Mouse (Mus musculus) spleen, postnatal 36 days (tissue): ENCODE data around the gene Itgb4.

Experiments
- DNase-seq, 2 experiments: peaks; one replicate each; pipeline ENCODE4 v3.0.0; 2022; ENCODE audit warnings: low spot score in 2 of 2, mixed read lengths in 1 of 2

The Itgb4 gene

DNA sequence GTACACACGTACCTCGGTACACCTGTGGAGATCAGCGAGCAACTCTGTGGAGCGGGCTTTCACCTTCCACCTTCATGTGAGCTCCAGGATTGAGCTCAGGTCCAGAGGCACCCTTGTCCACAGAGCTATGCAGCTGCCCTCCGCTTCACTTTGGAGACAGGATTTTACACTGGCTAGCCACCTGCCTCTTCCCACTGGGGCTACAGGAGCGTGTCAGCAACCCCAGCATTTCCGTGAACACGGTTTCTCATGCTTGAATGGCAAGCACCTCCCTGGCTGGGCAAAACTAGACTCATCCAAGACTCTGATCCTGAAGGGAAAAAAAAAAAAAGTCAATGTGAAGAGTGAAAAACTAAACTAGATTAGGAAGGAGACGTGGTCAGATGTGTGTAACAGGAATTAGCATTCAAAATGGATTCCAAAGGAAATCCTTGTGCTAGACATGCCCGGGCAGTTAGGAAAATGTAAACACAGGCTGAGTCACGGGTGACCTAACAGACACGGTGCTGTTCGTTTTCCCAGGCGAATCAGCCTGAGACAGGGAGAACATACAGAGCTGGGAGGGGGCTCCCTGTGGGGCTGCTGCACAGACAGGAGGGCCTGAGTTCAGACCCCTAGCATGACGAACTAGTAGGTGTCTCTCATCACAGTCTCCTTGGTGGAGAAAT, 4.4 kb upstream of the Itgb4 start:
- DNase-seq = no peak

DNA sequence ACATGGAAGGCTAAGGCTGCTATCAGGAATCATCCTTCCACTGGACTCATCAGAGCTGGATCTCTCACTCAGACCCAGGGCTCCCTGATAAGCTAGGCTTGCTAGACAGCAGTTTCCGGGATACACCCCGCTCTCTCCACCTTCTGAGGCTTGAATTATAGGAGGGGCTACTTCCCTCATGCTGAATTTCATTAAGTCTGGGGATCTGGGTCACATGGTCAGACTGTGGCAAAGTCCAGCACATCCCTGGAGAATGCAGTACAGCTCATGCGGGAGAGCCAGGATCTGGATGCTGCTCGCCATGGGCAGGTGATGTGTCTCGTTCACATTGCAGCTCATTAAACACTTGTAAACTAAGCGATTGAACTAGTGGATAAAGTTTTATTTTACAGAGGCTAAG, 3.5 kb upstream of the Itgb4 start:
- DNase-seq = no peak

DNA sequence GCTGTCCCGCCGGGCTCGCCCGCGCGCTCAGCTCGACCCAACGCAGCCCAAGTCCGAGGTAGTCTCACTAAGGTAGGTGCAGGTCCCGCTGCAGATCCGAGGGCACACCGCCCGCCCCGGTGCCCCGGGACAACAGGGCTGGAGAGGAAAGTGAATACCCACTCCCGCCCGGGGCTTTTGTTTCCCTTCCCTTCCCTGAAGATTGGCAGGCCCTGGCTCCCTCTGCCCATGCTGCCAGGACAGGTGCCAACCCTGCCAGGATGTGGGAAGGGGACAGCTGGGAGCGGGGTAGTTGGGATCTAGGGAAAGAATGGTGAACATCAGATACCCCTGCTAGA, 543 bp downstream of the Itgb4 start:
- no peak for DNase-seq

DNA sequence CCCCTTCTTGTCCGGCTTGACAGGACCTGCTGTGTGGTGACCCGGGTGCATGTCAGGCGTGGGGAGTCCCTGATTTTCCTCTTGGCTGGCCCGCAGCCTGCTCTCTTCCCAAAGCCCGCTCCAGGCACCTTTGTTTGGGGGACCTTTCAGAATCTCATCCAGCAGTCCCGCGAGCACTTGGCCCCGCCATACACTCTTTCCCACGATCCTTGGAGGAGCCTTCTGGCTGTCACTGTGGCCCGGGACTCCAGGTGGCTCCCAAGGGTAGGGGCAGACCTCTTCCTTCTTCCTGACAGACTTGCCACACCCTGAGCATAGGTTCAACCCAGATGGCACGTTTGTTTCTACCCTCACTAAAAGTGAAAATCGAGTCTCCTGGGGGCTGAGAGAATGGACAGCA, 1.0 kb downstream of the Itgb4 start:
- DNase-seq = no peak

DNA sequence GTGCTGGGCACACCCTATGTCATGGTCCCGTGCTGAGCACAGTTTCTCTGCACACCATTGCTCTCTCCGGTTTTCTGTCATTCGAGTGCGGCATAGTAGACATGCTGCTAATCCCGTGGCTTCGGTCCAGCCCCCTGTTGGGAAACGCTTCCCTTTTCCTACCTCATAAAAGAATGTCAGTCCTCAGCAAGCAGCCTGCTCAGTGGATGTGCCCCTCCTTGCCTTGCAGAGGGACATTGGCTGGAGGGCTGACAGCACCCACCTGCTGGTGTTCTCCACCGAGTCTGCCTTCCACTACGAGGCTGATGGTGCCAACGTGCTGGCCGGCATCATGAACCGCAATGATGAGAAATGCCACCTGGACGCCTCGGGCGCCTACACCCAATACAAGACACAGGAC, 8.0 kb downstream of the Itgb4 start:
- DNase-seq = no peak

DNA sequence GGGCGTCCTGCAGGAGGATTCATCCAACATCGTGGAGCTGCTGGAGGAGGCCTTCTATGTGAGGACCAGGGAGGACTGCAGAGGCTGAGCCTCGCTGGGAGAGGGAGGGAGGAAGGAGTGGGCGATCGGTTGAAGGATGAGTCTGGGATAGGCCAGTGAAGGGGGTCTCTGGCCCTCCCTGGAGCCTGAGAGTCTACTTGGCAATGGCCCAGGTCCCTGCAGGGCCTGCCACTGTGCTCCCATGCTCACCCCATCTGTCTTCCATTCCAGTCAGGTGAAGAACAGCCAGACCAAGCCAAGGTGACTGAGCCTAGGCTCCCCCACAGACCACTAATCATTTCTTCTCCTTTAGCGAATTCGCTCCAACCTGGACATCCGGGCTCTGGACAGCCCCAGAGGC, 8.8 kb downstream of the Itgb4 start:
- DNase-seq = no peak

DNA sequence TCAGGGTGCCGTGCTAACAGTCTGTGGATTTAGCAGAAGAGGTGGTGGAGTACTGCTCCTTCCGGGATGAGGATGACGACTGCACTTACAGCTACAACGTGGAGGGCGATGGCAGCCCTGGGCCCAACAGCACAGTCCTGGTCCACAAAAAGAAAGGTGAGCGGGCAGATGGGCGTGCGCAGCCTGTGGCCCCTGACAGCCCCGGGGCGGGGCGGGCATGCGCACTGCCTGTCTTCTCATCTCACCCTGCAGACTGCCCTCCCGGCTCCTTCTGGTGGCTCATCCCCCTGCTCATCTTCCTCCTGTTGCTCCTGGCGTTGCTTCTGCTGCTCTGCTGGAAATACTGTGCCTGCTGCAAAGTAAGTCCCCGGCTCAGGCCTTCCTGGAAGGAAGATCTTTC, 15.2 kb downstream of the Itgb4 start:
- DNase-seq = no peak

DNA sequence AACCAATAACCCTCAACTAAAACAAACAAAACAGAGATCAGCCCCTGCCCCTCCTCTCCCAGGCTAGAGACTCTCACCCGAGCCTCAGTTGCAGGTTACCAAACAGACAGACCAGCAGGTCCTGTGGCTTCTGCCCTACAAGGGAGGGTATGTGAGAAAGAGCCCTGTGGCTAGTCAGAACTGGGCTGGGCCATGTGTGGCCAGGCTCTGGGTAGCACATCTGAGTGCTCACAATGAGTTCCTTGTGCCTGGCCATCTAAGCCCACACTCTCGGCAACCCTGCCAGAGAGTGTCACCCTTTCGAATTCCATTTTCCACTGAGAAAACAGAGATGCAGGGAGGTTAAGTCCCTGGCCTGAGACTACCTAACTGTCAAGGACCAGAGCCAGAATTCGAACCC, 17.6 kb downstream of the Itgb4 start:
- DNase-seq = no peak

DNA sequence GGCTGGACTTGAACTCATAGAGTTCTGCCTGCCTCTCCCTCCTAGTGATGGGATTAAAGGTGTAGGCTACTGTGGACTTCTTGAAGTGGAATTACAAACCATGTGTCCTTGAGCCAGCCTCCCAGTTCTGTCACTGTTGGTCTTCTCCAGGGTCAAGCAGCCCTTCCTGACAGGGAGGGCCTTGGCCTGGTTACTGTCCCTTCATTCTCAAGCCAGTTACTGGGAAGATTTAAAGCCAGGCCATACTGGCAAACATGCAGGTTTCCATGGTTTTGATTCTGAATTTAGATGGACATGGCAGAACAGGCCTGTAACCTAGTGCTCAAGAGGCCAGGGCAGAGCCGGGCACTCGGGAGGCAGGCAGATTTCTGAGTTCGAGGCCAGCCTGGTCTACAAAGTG, 20.7 kb downstream of the Itgb4 start:
- DNase-seq = no peak

DNA sequence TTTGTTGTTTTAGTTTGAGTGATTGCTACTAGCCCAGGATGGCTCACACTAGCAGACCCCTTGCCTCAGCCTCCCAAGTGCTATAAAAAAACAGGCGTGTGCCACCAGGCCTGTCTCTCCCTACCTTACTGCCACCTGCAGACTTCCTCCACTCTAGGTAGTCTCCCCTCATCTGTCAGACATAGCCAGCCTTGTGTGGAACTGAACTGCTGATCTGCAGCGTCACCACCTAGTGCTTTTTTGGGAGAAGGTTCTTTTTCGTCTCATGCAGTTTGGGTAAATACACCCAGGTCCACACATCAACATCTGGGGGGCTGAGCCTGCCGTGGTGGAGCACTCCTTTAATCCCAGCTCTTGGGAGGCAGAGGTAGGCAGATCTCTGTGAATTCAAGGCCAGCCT, 22.5 kb downstream of the Itgb4 start:
- no peak for DNase-seq

DNA sequence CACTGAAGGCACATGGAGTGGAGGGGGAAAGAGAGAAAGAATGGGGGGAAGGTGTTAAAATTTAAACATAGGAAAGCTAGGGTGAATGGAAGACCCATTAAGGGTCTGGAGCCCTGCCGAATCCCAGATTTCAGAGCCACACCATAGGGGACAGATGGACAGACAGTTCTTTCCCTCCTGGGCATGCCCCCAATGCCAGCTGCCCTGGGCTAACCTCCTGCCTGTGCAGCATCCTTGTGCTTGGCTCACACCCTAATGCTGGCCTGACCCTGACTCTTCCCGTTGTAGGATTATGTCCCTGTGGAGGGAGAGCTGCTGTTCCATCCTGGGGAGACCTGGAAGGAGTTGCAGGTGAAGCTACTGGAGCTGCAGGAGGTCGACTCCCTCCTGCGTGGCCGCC, 23.2 kb downstream of the Itgb4 start:
- no peak for DNase-seq

DNA sequence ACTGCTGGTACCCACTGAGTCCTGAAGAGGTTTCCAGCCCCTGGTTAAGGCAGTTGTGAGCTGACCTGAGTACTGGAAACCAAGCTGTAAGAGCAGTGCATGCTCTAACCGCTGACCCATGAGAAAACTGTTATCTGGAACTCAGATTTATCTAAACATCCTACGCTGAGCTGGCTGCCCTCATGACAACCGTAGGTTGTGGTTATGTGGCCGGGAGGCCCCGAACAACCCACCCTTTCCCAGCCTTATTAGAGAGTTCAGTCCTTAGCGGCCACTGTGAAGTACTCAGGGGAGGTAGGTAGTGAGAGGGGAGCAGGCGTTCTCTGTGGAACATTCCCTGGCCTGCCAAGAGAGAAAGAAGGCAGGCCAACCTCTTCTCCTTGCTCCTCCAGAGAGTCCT, 24.5 kb downstream of the Itgb4 start:
- DNase-seq = no peak

DNA sequence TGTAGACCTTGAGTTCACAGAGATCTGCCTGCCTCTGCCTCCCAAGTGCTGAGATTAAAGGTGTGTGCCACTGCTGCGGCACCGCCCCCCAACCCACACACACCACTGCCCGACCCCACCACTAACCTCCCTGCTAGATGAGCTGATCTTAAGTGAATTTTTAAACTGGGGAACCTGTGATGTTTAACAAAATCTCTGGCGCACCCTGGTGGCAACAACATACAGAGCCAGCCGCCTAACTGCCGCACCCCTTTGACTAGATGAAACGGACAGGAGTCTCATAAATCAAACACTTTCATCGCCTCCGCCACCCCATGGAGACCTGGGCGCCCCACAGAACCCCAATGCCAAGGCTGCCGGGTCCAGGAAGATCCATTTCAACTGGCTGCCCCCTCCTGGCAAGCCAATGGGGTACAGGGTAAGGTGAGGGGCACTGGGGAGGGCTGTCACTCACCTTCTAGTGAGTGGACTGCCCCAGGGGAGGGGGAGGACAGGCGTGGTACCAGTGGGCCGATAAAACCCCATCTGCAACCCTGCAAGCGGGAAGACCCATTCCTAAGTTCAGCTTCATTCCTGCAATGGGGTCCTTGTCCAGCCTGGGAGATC, 25.1 kb downstream of the Itgb4 start:
- DNase-seq = peak; percentile 59 to 75

DNA sequence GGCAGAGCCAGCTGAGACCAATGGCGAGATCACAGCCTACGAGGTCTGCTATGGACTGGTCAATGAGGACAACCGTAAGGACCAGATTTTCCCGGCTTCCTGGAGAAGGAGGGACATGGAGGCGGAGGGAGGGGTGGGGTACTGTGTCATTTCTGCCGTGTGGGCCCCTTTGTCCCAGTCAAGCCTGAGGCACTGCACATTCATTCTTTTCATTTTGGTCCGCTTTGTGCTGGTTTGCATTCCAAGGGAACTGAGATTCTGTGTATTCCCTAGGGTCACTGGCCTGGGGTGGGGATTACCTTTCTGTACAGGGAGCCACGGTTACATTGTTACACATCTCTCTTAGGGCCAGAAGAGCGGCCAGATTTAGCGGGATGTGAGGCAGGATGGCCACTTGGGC, 26.1 kb downstream of the Itgb4 start:
- no peak for DNase-seq

DNA sequence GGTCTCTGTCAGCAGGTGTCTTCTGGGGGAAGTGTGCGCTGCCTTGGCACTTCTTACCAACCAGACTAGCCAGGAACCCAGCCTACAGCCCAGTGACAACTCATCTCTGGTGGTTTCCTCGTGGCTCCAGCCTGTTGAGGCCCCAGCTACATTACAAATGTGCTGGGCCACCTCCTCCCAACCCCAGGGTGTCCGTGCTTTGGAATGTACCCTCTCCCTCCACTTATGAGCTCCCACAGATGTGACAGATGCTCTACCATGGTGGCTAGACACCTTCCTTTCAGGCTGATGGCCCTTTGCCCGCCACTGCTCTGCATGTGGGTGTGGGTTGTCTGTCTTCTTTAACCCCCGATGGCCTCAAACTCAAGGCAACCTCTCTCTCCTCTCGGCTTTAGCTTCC, 27.2 kb downstream of the Itgb4 start:
- DNase-seq = no peak

DNA sequence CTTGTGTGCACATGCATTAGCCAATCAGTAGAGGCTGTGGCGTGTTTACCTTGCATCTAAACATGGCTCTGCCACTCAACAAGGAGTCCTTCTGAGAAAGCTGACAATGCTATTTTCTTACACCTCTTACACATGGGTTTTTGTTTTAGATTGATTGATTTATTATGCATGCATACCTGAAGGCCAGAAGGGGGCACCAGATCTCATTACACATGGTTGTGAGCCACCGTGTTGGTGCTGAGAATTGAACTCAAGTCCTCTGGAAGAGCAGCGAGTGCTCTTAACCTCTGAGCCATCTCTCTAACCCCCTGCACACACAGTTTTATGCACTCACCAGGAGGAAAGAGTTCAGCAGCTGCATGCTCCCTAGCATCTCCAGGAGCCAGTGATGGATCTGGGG, 28.4 kb downstream of the Itgb4 start:
- DNase-seq = no peak

DNA sequence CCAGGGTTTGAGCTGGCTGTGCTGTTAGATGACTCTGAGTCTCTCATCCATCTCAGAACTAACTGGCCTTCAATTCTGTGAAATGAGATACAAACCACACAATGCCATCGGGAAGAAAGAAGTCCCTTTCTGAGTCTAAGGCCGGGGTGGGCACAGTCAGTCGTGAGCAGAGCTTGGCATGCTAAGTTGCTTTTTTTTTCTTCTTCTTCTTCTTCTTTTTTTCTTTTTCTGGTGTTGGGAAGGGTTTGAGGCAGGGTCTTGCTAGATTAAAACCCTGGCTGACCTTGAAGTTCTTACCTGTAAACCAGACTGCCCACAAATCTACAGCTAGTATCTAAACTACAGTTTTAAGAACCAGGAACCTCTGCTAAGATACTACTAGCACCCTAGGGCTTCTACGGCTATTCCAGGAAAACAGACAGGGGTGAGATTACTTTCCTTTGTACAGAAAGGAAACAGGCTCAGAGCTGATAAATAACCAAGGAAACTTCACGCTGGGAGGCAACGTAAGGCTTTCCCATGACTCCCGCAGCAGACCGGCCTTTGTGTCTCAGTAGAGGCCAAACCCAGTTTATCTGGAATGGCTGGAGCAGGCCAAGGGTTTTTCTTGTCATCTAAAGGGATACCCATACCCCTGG, 29.8 kb downstream of the Itgb4 start:
- DNase-seq = no peak

DNA sequence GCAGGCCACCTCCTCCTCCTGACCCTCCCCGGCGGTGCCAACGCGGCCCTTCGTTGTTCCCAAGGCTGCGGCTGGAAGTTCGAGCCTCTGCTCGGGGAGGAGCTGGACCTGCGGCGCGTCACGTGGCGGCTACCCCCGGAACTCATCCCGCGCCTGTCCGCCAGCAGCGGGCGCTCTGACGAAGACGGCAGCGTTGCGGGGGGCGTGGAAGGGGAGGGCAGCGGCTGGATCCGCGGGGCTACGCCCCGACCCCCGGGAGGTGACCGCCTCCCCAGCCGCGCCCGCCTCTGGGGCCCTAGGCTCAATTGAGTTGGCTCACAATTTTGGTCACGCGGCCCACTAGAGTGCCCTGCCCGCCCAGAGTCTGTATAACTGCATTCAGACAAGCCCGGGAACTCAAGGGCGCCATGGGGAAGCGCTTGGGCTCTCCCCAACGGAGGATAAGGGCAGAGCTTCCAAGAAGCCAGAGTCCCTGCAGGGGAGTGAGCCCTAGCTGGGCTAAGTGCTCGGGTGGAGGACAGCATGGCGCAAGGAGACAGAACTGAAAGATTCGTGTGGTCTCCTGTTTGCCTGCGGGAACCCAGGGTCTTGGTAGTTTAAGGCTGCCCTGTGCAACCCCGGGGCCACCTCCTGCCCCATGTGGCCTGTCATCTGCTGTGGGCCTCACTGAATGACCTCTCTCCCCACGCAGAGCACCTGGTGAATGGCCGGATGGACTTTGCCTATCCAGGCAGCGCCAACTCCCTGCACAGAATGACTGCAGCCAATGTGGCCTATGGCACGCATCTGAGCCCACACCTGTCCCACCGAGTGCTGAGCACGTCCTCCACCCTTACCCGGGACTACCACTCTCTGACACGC, 30.6 kb downstream of the Itgb4 start:
- DNase-seq = peak; percentile 62 to 69

DNA sequence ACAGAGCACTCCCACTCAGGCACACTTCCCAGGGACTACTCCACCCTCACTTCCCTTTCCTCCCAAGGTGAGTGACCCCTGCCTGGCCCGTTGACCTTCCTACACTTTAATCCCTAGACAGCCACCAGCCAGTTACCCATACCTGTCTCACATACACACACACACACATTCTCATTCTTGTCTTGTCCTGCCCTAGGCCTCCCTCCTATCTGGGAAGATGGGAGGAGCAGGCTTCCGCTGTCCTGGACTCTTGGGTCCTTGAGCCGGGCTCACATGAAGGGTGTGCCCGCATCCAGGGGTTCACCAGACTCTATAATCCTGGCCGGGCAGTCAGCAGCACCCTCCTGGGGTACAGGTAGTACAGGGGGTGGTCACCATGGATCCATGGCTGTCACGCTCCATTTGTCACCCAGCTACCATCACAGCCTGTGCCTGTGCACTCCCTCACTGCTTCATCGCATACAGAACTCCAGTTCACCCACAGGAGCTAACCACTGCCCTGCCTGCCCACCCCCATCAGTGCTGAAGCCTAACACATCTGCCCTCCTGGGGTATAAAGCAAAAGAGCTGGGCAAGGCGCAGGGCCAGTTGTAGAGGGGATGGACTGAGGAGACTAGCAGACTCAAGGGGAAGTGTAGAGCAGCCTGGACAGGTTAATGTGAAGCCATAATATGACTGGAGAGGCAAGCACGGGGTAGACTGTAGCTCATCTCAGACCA, 31.4 kb downstream of the Itgb4 start:
- no peak for DNase-seq

DNA sequence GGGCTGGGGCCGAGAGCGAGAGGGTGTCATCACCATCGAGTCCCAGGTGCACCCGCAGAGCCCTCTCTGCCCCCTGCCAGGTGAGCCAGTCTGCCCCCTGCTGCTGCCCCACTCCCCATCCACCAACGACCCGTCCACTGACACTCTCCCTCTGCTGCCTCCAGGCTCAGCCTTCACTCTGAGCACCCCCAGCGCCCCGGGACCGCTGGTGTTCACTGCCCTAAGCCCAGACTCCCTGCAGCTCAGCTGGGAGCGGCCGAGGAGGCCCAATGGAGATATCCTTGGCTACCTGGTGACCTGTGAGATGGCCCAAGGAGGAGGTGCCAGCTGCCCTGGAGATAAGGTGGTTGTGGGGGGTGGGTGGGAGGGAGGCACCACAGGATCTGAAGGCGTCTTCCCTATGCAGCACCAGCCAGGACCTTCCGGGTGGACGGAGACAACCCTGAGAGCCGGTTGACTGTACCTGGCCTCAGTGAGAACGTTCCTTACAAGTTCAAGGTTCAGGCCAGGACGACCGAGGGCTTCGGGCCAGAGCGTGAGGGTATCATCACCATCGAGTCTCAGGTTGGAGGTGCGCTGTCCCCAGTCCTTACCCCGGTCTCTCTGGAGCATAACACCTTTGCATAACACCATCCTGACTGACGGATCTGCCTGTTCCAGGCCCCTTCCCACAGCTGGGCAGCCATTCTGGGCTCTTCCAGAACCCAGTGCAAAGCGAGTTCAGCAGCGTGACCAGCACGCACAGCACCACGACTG, 32.8 kb downstream of the Itgb4 start:
- no peak for DNase-seq

DNA sequence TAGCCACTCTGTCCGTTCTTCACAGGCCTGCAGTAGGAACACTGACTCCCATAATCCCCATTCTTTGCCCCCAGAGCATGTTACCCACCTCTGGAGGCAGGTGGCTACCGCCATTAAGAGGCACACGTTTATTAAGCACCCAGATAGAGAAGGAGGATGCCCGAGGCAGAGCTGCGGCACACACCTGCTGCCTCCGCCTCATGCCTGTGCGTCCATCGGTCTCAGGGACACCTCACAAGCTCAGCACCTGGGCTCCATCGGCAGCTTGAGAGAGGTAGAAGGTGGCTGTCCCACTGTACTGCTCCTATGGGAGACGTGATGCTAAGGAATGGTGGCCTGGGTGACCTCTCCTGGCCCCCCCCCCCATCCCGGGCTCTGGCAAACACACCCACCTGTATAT, 33.9 kb downstream of the Itgb4 start:
- no peak for DNase-seq
